Mouse (Mus musculus) thymus, postnatal 0 days (tissue): ENCODE results near the gene Coq5. TPM values are rescaled to one million over a fixed set of nuclear protein-coding genes. Genes with fewer than 3 reads are reported as not detected.

ENCODE experiments used
- polyA plus RNA-seq: library from polyadenylated mRNA; unstranded; fragments of >200 nt; fragmentation: Nextera tagmentation; extraction: Ambion mirVana; gene quantifications from 2 replicates; pipeline ENCODE4 v1.2.1, GENCODE M21; 2015

Coq5 gene
- polyA plus RNA-seq, 1 experiment from 2014 or later, result 38.5 TPM

Other genes starting within 250 kb of the Coq5 start
- 26.4 and 27.2 TPM in 2 replicates for gene Gm10401, start 181.4 kb upstream of the Coq5 start, polyA plus RNA-seq
- gene Acads, start 160.3 kb upstream of the Coq5 start, polyA plus RNA-seq, result 51.6 and 58.6 TPM in 2 replicates
- gene Unc119b, start 144.7 kb upstream of the Coq5 start, polyA plus RNA-seq, result 25.0 and 27.5 TPM in 2 replicates
- 25.2 and 26.9 TPM in 2 replicates for gene Mlec, start 121.5 kb upstream of the Coq5 start, polyA plus RNA-seq
- gene Cabp1, start 85.3 kb upstream of the Coq5 start, polyA plus RNA-seq, result 0.99 and 1.4 TPM in 2 replicates
- gene Pop5, start 43.8 kb upstream of the Coq5 start, polyA plus RNA-seq, result 229 and 231 TPM in 2 replicates
- 88.3 and 98.7 TPM in 2 replicates for gene Rnf10, start 6.8 kb upstream of the Coq5 start, polyA plus RNA-seq
- 1,203 and 1,571 TPM in 2 replicates for gene Dynll1, start 21.3 kb downstream of the Coq5 start, polyA plus RNA-seq
- 236 and 257 TPM in 2 replicates for gene Srsf9, start 47.5 kb downstream of the Coq5 start, polyA plus RNA-seq
- gene Gatc, start 61.5 kb downstream of the Coq5 start, polyA plus RNA-seq, result 11.6 and 12.5 TPM in 2 replicates
- 64.6 and 65.2 TPM in 2 replicates for gene Triap1, start 61.6 kb downstream of the Coq5 start, polyA plus RNA-seq
- 1,056 and 1,106 TPM in 2 replicates for gene Cox6a1, start 69.3 kb downstream of the Coq5 start, polyA plus RNA-seq
- gene Msi1, start 149.9 kb downstream of the Coq5 start, polyA plus RNA-seq, result 2.2 TPM in 2 replicates
- 0.99 TPM in 2 replicates for gene Pla2g1b, start 186.6 kb downstream of the Coq5 start, polyA plus RNA-seq
- gene Sirt4, start 205.1 kb downstream of the Coq5 start, polyA plus RNA-seq, result 17.0 and 17.3 TPM in 2 replicates
- 40.2 and 44.8 TPM in 2 replicates for gene Pxn, start 227.0 kb downstream of the Coq5 start, polyA plus RNA-seq